In genomic region chr15:64511176-64511575, GRCm38 (mm10) we compare ENCODE assay signal across 13 mouse cellular contexts.
"Had no signal": no experiment of that assay in that cellular context is flagged by ENCODE, and none has a peak within 500 bp of the region (broad histone marks: within the 10 kb centered on the region; RNA-seq: fewer than 3 reads in every experiment).

No protein-coding gene starts in this region.

- H3K9me3 ChIP-seq: limb, embryonic 12.5 days; liver, embryonic 13.5 days; midbrain, embryonic 12.5 days; neural tube, embryonic 13.5 days had no signal

- H3K36me3 ChIP-seq: limb, embryonic 12.5 days; liver, embryonic 13.5 days; midbrain, embryonic 12.5 days; neural tube, embryonic 13.5 days had no signal

- H3K4me3 ChIP-seq: layer of hippocampus, adult 2 months; limb, embryonic 12.5 days; liver, embryonic 13.5 days; midbrain, embryonic 12.5 days; neural tube, embryonic 13.5 days had no signal

- DNase-seq: kidney, postnatal 10 days; kidney, postnatal 4 days; liver; liver, embryonic 13.5 days; lung, adult 18-20 months; spleen, adult 18-20 months; thymus, adult 2 months; thymus, postnatal 25 days had no signal

- H3K9ac ChIP-seq: limb, embryonic 12.5 days; liver, embryonic 13.5 days; midbrain, embryonic 12.5 days; neural tube, embryonic 13.5 days had no signal

- ATAC-seq: midbrain, embryonic 16.5 days had no signal

- H3K27ac ChIP-seq: layer of hippocampus, adult 2 months; limb, embryonic 12.5 days; liver, embryonic 13.5 days; midbrain, embryonic 12.5 days; neural tube, embryonic 13.5 days had no signal

- H3K27me3 ChIP-seq: limb, embryonic 12.5 days; liver, embryonic 13.5 days; midbrain, embryonic 12.5 days; neural tube, embryonic 13.5 days had no signal

- H3K4me1 ChIP-seq: limb, embryonic 12.5 days; liver, embryonic 13.5 days; midbrain, embryonic 12.5 days had no signal

- H3K4me2 ChIP-seq: limb, embryonic 12.5 days; liver, embryonic 13.5 days; midbrain, embryonic 12.5 days; neural tube, embryonic 13.5 days had no signal
